Mouse (Mus musculus) C2C12 (cell line): ENCODE measurements around the gene Pam. TPM values are rescaled to one million over a fixed set of nuclear protein-coding genes. Genes with fewer than 3 reads are reported as not detected.
A peak's percentile ranks its signal among the peaks of the same experiment; 100 is the strongest.

Experiments used
- H3K27me3 ChIP-seq: one replicate; pipeline ENCODE4 v1.6.1; 2011; ENCODE audit not compliant: control insufficient read depth, insufficient read depth, insufficient read length
- H3K36me3 ChIP-seq: one replicate; pipeline ENCODE4 v1.6.1; 2011; ENCODE audit not compliant: control insufficient read depth, insufficient read depth
- H3K4me3 ChIP-seq: one replicate; pipeline ENCODE4 v1.5.1; 2011; ENCODE audit warnings: mild to moderate bottlenecking, control low read depth; ENCODE audit not compliant: poor library complexity, insufficient read depth, severe bottlenecking
- H3K79me2 ChIP-seq: one replicate; pipeline ENCODE4 v1.6.1; 2011; ENCODE audit not compliant: control insufficient read depth, insufficient read depth
- H3K79me3 ChIP-seq: one replicate; pipeline ENCODE4 v1.6.1; 2011; ENCODE audit warnings: low read depth, control low read depth
- H3ac ChIP-seq: one replicate; pipeline ENCODE3; 2011; ENCODE audit warnings: low read depth; ENCODE audit not compliant: control insufficient read depth, insufficient read length
- CEBPB ChIP-seq: IDR thresholded peaks from one replicate; pipeline ENCODE4 v1.6.1; 2011; ENCODE audit warnings: low read depth, mild to moderate bottlenecking, control low read depth, moderate library complexity
- CTCF ChIP-seq: IDR thresholded peaks from one replicate; pipeline ENCODE4 v1.5.1; 2011; ENCODE audit not compliant: control insufficient read depth, insufficient read depth, insufficient read length
- FOSL1 ChIP-seq: IDR thresholded peaks from one replicate; pipeline ENCODE4 v1.8.0; 2011; ENCODE audit warnings: mild to moderate bottlenecking, low read length; ENCODE audit not compliant: poor library complexity, insufficient read depth, severe bottlenecking
- MAX ChIP-seq: IDR thresholded peaks from one replicate; pipeline ENCODE4 v1.6.1; 2011; ENCODE audit warnings: mild to moderate bottlenecking, control low read depth
- MYOD1 ChIP-seq: IDR thresholded peaks from one replicate; pipeline ENCODE4 v1.6.1; 2011; ENCODE audit warnings: low read depth; ENCODE audit not compliant: control insufficient read depth, insufficient read length
- MYOG ChIP-seq: IDR thresholded peaks from one replicate; pipeline ENCODE4 v1.6.1; 2011; ENCODE audit not compliant: control insufficient read depth, insufficient read length; ENCODE audit errors: extremely low read depth
- USF1 ChIP-seq: IDR thresholded peaks from one replicate; pipeline ENCODE4 v1.6.1; 2011; ENCODE audit warnings: low read depth, mild to moderate bottlenecking, control low read depth, moderate library complexity
- polyA plus RNA-seq: library from polyadenylated mRNA; unstranded; fragments of >200 nt; fragmentation: generic; extraction: Trizol; gene quantifications from one replicate; pipeline ENCODE4 v1.2.1, GENCODE M21; 2012; ENCODE audit warnings: missing spikeins

Pam gene
- polyA plus RNA-seq, 1 experiment, result 27.6 TPM

DNA sequence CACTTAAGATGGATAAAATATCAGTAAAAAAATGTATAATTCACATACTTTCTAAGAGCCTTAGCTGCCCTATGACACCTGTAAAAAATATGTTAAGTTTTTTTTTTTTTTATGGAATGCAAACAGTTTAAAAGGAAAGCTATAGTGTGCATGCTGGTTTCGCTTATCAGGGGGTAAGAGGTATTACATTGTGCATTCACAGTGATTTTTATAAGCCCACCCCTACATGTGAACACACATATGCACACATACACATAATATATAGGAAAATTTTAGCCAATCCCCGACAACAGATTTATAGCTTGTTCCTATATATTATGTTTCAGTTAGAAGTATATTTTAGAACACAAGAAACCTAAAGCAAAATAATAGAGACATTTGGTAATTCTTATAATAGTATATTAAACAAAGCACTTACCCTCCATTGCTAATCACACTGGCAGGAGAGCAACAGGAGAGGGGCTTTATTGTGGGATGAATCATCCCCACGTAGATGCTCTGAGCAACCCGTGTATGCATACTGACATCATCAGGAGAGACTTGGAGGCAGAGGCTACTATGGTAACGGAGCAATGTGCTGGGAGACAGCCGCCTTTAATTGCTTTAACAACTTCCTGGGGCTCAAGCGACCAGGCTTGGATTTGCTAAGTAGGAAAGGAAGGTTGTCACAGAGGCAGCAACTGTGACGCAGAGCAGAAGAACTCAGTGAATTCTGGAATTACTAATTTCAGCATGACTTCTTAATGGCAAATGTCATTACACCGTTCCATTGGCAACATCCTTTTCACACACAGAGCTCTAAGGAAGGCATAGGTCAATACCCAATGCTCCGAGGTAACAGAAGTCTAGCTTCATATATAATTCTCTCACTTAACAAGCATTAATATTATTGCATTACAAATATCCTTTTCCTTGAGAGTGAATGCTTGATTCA, 47.9 kb downstream of the Pam start:
- Histone ChIP-seq H3ac (no peak overlapping the region), H3K79me2 (no peaks in the 10 kb centered on the region), H3K4me3 (no peak overlapping the region), H3K36me3 (no peaks in the 10 kb centered on the region), H3K27me3 (no peaks in the 10 kb centered on the region), H3K79me3 (peaks cover 3% of the 10 kb centered on the region)
- TF ChIP-seq MYOD1 (no peak), MYOG (no peak), MAX (no peak), USF1 (no peak), FOSL1 (no peak), CTCF (no peak), CEBPB (no peak)

- Histone ChIP-seq H3K27me3 (no peaks in the 10 kb centered on the region), H3ac (no peak overlapping the region), H3K79me3 (peaks cover 4% of the 10 kb centered on the region), H3K36me3 (no peaks in the 10 kb centered on the region), H3K4me3 (no peak overlapping the region), H3K79me2 (no peaks in the 10 kb centered on the region)
- no peak for TF ChIP-seq MAX
- no peak for TF ChIP-seq USF1
- no peak for TF ChIP-seq MYOD1
- no peak for TF ChIP-seq FOSL1
- no peak for TF ChIP-seq MYOG
Observed at GRCm38 (mm10) chr1:98042425-98042824, 53.0 kb downstream of the Pam start.

DNA sequence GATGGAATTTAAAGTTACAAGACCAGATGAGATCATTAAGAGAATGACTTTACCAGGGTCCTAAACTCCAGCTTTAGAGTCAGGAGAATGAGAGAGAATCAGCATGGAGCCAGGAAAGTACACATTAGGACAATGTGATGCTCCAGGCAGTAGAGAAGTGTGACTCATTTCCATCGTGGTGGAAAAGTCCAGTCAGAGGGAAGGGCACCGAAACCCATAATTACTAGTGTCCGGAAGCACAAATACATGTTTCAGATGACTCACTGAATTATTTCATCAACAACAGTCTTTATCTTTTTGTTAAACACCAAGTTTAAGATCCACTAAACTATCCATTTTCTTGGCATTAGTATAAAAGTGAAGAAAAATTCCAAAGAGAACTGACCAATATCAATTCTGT, 57.2 kb downstream of the Pam start:
- H3K27me3 ChIP-seq, result no peaks in the 10 kb centered on the region
- H3ac ChIP-seq, result no peak overlapping the region
- H3K4me3 ChIP-seq, result no peak overlapping the region
- TF ChIP-seq CEBPB (peak; percentile 62), MYOD1 (no peak), MYOG (no peak), FOSL1 (peak; percentile 97), USF1 (no peak), MAX (peak; percentile 72)
- no peaks in the 10 kb centered on the region for H3K36me3 ChIP-seq
- H3K79me3 ChIP-seq, result peaks cover 2% of the 10 kb centered on the region
- no peaks in the 10 kb centered on the region for H3K79me2 ChIP-seq

- Histone ChIP-seq H3ac (no peak overlapping the region), H3K4me3 (no peak overlapping the region), H3K36me3 (no peaks in the 10 kb centered on the region), H3K27me3 (no peaks in the 10 kb centered on the region), H3K79me2 (no peaks in the 10 kb centered on the region), H3K79me3 (peaks cover 2% of the 10 kb centered on the region)
- TF ChIP-seq MYOG, result no peak
- peak; percentile 75 for TF ChIP-seq FOSL1
- TF ChIP-seq CTCF, result no peak
- no peak for TF ChIP-seq MAX
- TF ChIP-seq MYOD1, result peak; percentile 44
- no peak for TF ChIP-seq USF1
- TF ChIP-seq CEBPB, result no peak
Observed at GRCm38 (mm10) chr1:98035736-98036135, 59.7 kb downstream of the Pam start.

GRCm38 (mm10) chr1:98031802-98032201, 63.6 kb downstream of the Pam start:
- Histone ChIP-seq H3K27me3 (no peaks in the 10 kb centered on the region), H3K79me3 (no peaks in the 10 kb centered on the region), H3K36me3 (no peaks in the 10 kb centered on the region), H3K79me2 (no peaks in the 10 kb centered on the region), H3K4me3 (no peak overlapping the region), H3ac (no peak overlapping the region)
- no peak for TF ChIP-seq MYOD1
- TF ChIP-seq CTCF, result no peak
- TF ChIP-seq MYOG, result no peak
- no peak for TF ChIP-seq USF1
- no peak for TF ChIP-seq CEBPB
- TF ChIP-seq FOSL1, result no peak
- no peak for TF ChIP-seq MAX

DNA sequence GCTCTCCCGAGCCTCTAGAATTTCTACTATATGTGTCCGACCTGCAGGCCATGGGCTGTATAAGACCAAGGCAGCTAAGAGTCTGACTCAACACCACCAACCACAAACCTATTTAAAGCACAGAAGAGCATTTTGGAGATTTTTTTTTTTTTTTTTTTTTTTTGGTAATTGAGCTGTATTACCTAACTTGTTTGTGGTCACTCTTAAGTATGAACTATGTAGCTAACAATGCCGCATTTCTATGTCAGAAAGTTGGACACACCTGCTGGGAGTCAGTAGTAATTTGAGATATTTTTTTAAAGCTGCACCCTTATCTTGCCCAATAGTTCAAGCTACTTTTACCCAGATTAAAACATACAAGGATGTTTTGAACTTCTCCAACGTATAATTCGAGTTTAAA, 66.4 kb downstream of the Pam start:
- Histone ChIP-seq H3K79me3 (no peaks in the 10 kb centered on the region), H3K4me3 (no peak overlapping the region), H3K27me3 (no peaks in the 10 kb centered on the region), H3K36me3 (no peaks in the 10 kb centered on the region), H3ac (no peak overlapping the region), H3K79me2 (no peaks in the 10 kb centered on the region)
- TF ChIP-seq FOSL1, result no peak
- TF ChIP-seq CEBPB, result peak; percentile 71
- TF ChIP-seq CTCF, result no peak
- no peak for TF ChIP-seq MYOD1
- no peak for TF ChIP-seq MAX
